Mouse (Mus musculus) 3T3-L1 (cell line): Measurements from ENCODE around the gene Zbtb1.
A peak's percentile ranks its signal among the peaks of the same experiment; 100 is the strongest.

ENCODE experiments used
- DNase-seq: peaks from one replicate; pipeline ENCODE4 v3.0.0-alpha.2; 2015; ENCODE audit warnings: low read depth, low spot score

The Zbtb1 gene

GRCm38 (mm10) chr12:76369978-76370830 is at the start of gene Zbtb1:
Gene Zbtb1 (plus strand): TSS chr12:76370266.
- DNase-seq = peak; percentile 71

- DNase-seq = no peak
Measured at GRCm38 (mm10) chr12:76324679-76325431, 45.2 kb upstream of the Zbtb1 start, which contains the start of gene Akap5. Gene Akap5 (plus strand): TSS chr12:76324891.

GRCm38 (mm10) chr12:76326437-76327220 is 43.4 kb upstream of the Zbtb1 start:
- DNase-seq = no peak

GRCm38 (mm10) chr12:76328567-76329354 is 41.3 kb upstream of the Zbtb1 start:
- DNase-seq = no peak

- DNase-seq = no peak
Measured at GRCm38 (mm10) chr12:76333688-76334087, 36.4 kb upstream of the Zbtb1 start.

- DNase-seq = no peak
Measured at GRCm38 (mm10) chr12:76335641-76336040, 34.4 kb upstream of the Zbtb1 start.

- no peak for DNase-seq
Measured at GRCm38 (mm10) chr12:76336111-76336965, 33.7 kb upstream of the Zbtb1 start.

- DNase-seq = peak; percentile 69
Measured at GRCm38 (mm10) chr12:76341080-76341479, 29.0 kb upstream of the Zbtb1 start.

GRCm38 (mm10) chr12:76345759-76346455 is 24.2 kb upstream of the Zbtb1 start:
- DNase-seq = peak; percentile 63

- no peak for DNase-seq
Measured at GRCm38 (mm10) chr12:76349680-76350220, 20.3 kb upstream of the Zbtb1 start.

- DNase-seq = no peak
Measured at GRCm38 (mm10) chr12:76360868-76361267, 9.2 kb upstream of the Zbtb1 start.

GRCm38 (mm10) chr12:76361405-76362302 is 8.4 kb upstream of the Zbtb1 start:
- DNase-seq = no peak

GRCm38 (mm10) chr12:76362303-76362676 is 7.8 kb upstream of the Zbtb1 start:
- no peak for DNase-seq

- DNase-seq = no peak
Measured at GRCm38 (mm10) chr12:76366276-76366675, 3.8 kb upstream of the Zbtb1 start.

- peak; percentile 83 for DNase-seq
Measured at GRCm38 (mm10) chr12:76367096-76367995, 2.7 kb upstream of the Zbtb1 start.

- DNase-seq = peak; percentile 51
Measured at GRCm38 (mm10) chr12:76368201-76368789, 1.8 kb upstream of the Zbtb1 start.

- peak; percentile 61 for DNase-seq
Measured at GRCm38 (mm10) chr12:76368790-76369205, 1.3 kb upstream of the Zbtb1 start.
